Mouse (Mus musculus) small intestine, adult 2 months (tissue): ENCODE results near the gene Sptbn4.

Experiments
- CTCF ChIP-seq: fragments of 200-500 bp; IDR thresholded peaks from 2 replicates; pipeline ENCODE4 v1.5.1; 2012; ENCODE audit warnings: low read depth, mild to moderate bottlenecking, control low read depth, inconsistent platforms, low read length, moderate library complexity, mixed read lengths; ENCODE audit not compliant: insufficient replicate concordance, insufficient read length; ENCODE audit errors: extremely low read depth
- POLR2A ChIP-seq: fragments of 200-500 bp; IDR thresholded peaks from 2 replicates; pipeline ENCODE4 v1.6.1; 2012; ENCODE audit warnings: low read depth, mild to moderate bottlenecking, control low read depth, inconsistent platforms, low read length, moderate library complexity

- TF ChIP-seq POLR2A (no peak), CTCF (no peak)
Measured at GRCm38 (mm10) chr7:27361283-27361946, 86.1 kb downstream of the Sptbn4 start.
